Mouse (Mus musculus) embryonic fibroblast, embryonic 13.5 days (primary cell): ENCODE results near the gene Tex44. TPM values are rescaled to one million over a fixed set of nuclear protein-coding genes. Genes with fewer than 3 reads are reported as not detected.
"Not testable (repeated sequence)": the region's sequence is repeated elsewhere in the genome, so short reads cannot be mapped to it uniquely, and the experiment has no call there.

ENCODE experiments used
- H3K27ac ChIP-seq: 2 replicates; pipeline ENCODE4 v1.5.1; 2012; ENCODE audit warnings: low read length, control low read depth, inconsistent platforms; ENCODE audit not compliant: insufficient read depth
- H3K4me1 ChIP-seq: 2 replicates; pipeline ENCODE4 v1.6.1; 2011; ENCODE audit warnings: low read length; ENCODE audit not compliant: control insufficient read depth, insufficient read depth
- H3K4me3 ChIP-seq: 2 replicates; pipeline ENCODE4 v1.5.1; 2011; ENCODE audit warnings: mild to moderate bottlenecking, control low read depth, low read length; ENCODE audit not compliant: insufficient read depth
- CTCF ChIP-seq: IDR thresholded peaks from 2 replicates; pipeline ENCODE4 v1.5.1; 2011; ENCODE audit warnings: mild to moderate bottlenecking, control low read depth, low read length, moderate library complexity, borderline replicate concordance; ENCODE audit not compliant: insufficient read depth
- POLR2A ChIP-seq: IDR thresholded peaks from 2 replicates; pipeline ENCODE4 v1.6.1; 2011; ENCODE audit warnings: low read depth, mild to moderate bottlenecking, control low read depth, low read length, moderate library complexity
- polyA plus RNA-seq: library from polyadenylated mRNA; stranded (reverse); fragments of >200 nt; gene quantifications from 2 replicates; pipeline ENCODE4 v1.2.4, GENCODE M21; 2011; ENCODE audit warnings: low read depth; ENCODE audit not compliant: missing spikeins, insufficient read length

The Tex44 gene
- polyA plus RNA-seq, 1 experiment = not detected

DNA sequence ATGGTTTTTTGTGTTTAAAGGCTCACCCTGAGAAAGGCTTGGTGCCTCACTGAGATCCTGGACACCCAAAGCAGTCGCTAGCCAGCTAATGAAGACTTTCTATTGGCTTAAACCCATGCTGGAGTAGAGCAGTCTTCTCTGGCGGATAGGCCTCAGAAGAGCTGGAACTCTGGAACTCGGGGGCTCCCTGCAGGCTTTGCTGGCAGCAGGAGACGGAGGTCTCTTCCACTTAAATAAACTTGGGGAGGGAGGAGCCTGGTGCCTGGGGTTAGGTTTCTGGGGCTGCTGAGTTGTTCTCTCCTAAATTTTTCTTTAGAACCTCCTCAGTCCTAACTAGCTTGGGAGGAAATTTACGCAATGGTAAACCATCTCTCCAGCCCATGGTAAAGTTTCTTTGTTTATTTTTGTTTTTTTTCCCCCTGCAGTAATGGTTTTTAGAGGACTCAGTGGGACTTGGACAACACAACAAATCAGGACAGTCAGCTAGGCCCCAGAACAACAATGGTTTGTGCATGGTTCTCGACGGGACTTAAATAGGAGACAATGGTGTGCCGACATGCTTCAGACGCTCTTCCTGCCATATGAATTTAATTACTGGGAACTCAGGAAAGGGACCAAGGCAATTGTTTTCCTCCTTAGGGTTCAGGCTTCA is 38.2 kb downstream of the Tex44 start:
- H3K4me1 ChIP-seq = no peaks in the 10 kb centered on the region
- no peak overlapping the region for H3K4me3 ChIP-seq
- peak overlapping the region; percentile 47 for H3K27ac ChIP-seq
- TF ChIP-seq CTCF = no peak
- no peak for TF ChIP-seq POLR2A

DNA sequence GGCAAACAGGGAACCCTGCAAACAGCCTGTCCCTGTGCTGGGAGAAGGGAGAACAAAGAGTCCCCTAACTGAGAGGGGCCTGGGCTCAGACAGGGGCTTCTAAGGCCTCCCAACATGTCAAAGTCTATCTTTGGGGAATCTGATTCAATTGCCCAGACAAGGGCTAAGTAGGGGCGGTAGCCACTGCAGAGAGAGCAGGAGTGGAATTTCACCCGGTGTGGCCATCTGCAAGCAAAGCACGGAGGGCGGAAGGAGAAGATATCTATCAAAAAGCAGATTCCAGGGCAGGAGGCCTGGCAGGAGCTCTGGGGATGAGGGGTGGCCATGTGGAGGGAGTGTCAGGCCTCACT is 38.7 kb downstream of the Tex44 start:
- Histone ChIP-seq H3K4me1 (no peaks in the 10 kb centered on the region; the same call in 1 of the 2 replicates), H3K27ac (peak overlapping the region; percentile 47), H3K4me3 (no peak overlapping the region)
- TF ChIP-seq CTCF (no peak), POLR2A (no peak)

GRCm38 (mm10) chr1:86467416-86467815 is 41.3 kb downstream of the Tex44 start:
- TF ChIP-seq CTCF (no peak), POLR2A (no peak)
- Histone ChIP-seq H3K27ac (no peak overlapping the region), H3K4me3 (no peak overlapping the region), H3K4me1 (no peaks in the 10 kb centered on the region; the same call in 1 of the 2 replicates)

- TF ChIP-seq CTCF = no peak
- no peak for TF ChIP-seq POLR2A
- H3K4me1 ChIP-seq = peaks cover 2% of the 10 kb centered on the region; the same call in 1 of the 2 replicates
- no peak overlapping the region for H3K4me3 ChIP-seq
- peak overlapping the region; percentile 83 for H3K27ac ChIP-seq
These were observed 43.7 kb downstream of the Tex44 start for GRCm38 (mm10) chr1:86469876-86470275.

DNA sequence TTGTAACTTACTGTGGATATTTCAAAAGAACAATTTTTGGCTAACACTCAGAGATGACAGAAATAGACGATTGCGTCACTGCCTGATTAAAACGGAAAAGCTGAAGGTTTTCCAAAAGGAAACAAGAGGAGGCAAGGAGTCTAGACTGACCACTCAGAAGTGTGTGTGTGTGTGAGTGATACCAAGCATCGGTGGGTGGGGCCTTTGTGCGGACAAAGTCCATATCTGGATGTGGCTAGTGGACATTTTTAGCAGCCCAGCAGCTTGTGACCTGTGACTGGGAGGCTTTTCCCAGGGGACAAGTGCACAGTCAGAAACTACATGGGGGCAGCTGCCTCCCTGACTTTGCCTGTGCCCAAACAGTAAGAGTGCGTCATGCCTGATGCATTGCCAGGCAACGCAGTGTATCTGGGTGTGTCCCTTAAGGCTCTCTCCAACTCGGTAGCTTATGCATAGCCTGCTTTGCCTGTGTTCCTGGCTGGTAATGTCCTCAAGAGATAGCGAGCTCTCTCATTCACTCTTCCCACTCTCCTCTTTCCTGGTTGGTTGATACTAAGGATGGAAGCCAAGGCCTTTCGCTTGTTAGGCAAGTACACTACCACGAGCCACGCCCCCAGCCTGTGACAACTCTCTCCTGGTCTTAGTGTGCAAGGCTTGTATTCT is 44.5 kb downstream of the Tex44 start:
- Histone ChIP-seq H3K4me1 (peaks cover 2% of the 10 kb centered on the region; the same call in 1 of the 2 replicates), H3K27ac (peak overlapping the region; percentile 89), H3K4me3 (no peak overlapping the region)
- no peak for TF ChIP-seq CTCF
- TF ChIP-seq POLR2A = peak; percentile 54; the same call in 1 of the 2 replicates

- H3K4me3 ChIP-seq, H3K4me1 ChIP-seq: not testable (repeated sequence)
- H3K27ac ChIP-seq = peak overlapping the region; percentile 89
These were observed 45.4 kb downstream of the Tex44 start for GRCm38 (mm10) chr1:86471504-86471961.

DNA sequence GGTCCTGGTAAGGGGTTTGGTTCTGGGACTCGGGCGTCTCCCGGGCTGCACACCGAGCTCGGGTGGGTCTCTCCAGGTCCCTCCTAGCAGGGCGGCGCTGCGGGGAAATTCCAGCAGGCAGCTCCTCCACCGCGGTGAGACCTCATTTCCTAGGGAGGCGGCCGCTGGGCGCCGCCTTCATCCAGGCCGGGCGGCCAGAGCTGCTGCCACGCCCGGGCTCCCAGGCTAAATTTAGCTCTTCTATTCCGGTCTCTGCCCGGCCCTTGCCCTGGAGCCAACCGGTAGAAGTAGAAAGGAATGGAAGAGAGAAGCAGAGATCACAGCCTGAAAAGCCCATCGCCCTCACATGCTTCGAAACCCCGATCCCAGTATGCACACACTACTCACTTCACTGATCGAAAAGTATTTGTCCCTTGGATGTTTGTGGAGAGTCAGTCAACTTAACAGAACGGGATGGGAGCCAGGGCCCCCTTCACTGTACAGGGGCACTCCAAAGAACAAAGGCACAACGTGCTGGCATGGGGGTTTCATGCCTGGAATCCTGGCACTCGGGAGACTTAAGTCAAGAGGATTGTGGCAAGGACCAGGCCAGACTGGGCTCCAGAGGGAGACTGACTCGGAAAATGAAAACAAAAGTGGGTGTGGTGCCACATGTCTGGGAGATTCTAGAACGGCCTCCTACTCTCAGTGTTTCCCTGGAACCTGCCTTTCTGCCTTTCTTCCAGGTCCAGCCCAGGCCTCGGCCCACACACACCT is 46.2 kb downstream of the Tex44 start:
- TF ChIP-seq POLR2A (peak; percentile 60; the same call in 1 of the 2 replicates), CTCF (no peak)
- Histone ChIP-seq H3K27ac (peak overlapping the region; percentile 89), H3K4me3 (no peak overlapping the region), H3K4me1 (peaks cover 2% of the 10 kb centered on the region; the same call in 1 of the 2 replicates)

DNA sequence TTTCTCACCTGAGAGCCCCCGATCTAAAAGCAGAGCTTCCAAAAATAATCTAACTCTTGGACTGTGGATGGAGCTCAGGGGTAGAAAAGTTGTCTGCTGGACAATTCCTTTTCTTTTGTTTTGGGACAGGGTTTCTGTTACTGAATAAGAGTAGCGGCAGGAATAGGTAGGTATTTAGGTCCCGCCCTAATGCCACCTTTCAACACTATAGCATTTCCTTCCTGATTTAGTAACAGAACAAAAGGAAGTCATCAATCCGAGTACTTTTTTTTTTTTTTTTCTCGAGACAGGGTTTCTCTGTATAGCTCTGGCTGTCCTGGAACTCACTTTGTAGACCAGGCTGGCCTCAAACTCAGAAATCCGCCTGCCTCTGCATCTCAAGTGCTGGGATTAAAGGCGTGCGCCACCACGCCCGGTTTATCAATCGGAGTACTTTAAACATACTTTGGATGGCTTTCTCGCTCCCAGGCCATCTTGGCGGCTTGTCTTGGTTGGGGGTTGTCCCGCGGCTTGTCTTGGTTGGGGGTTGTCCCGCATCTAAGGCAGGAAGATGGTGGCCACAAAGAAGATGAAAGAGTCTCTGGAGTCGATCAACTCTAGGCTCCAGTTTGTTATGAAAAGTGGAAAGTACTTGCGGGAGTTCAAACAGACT is 47.1 kb downstream of the Tex44 start:
- Histone ChIP-seq H3K4me3 (no peak overlapping the region), H3K4me1 (peaks cover 2% of the 10 kb centered on the region; the same call in 1 of the 2 replicates), H3K27ac (peak overlapping the region; percentile 89)
- no peak for TF ChIP-seq POLR2A
- no peak for TF ChIP-seq CTCF

Other genes with a start within 250 kb of the Tex44 start
- 0.19 TPM in 1 of 2 replicates, not detected in the other for gene B3gnt7, start 123.5 kb upstream of the Tex44 start, polyA plus RNA-seq
- 469 and 498 TPM in 2 replicates for gene Ncl, start 66.9 kb upstream of the Tex44 start, polyA plus RNA-seq
- gene Nmur1, start 101 bp upstream of the Tex44 start, polyA plus RNA-seq = not detected in 2 replicates
- 1,524 and 1,625 TPM in 2 replicates for gene Ptma, start 100.4 kb downstream of the Tex44 start, polyA plus RNA-seq
- 37.0 and 39.9 TPM in 2 replicates for gene Pde6d, start 156.3 kb downstream of the Tex44 start, polyA plus RNA-seq
- gene Cops7b, start 156.6 kb downstream of the Tex44 start, polyA plus RNA-seq = 23.0 and 30.0 TPM in 2 replicates
- gene Nppc, start 244.2 kb downstream of the Tex44 start, polyA plus RNA-seq = 0.51 TPM in 1 of 2 replicates, not detected in the other